Mouse (Mus musculus) liver, embryonic 11.5 days (tissue): ENCODE data around the gene Mst1r. TPM values are rescaled to one million over a fixed set of nuclear protein-coding genes. Genes with fewer than 3 reads are reported as not detected.

Experiments
- ATAC-seq: fragments of 200-750 bp; cut with Nextera tagmentation; replicated peaks from 2 replicates; pipeline ENCODE4 v1.8.0; 2017; ENCODE audit warnings: moderate number of reproducible peaks, mild to moderate bottlenecking, moderate TSS enrichment, moderate library complexity; ENCODE audit not compliant: low FRiP score
- DNase-seq: peaks from one replicate; pipeline ENCODE4 v3.0.0-alpha.2; 2017; ENCODE audit warnings: low spot score
- H3K27ac ChIP-seq: fragments of 300-500 bp; sonication (generic); 2 replicates; pipeline ENCODE4 v1.5.1; 2014; ENCODE audit warnings: mild to moderate bottlenecking, low read depth, low read length, control low read depth
- H3K27me3 ChIP-seq: fragments of 300-500 bp; sonication (generic); replicated peaks from 2 replicates; pipeline ENCODE4 v1.6.1; 2014; ENCODE audit warnings: low read length, mixed read lengths; ENCODE audit not compliant: control insufficient read depth, insufficient read depth
- H3K36me3 ChIP-seq: fragments of 300-500 bp; sonication (generic); 2 replicates; pipeline ENCODE4 v1.6.1; 2014; ENCODE audit warnings: mild to moderate bottlenecking, low read length, moderate library complexity, mixed read lengths; ENCODE audit not compliant: control insufficient read depth, insufficient read depth
- H3K4me1 ChIP-seq: fragments of 300-500 bp; sonication (generic); replicated peaks from 2 replicates; pipeline ENCODE4 v1.6.1; 2014; ENCODE audit warnings: low read length, mixed read lengths; ENCODE audit not compliant: control insufficient read depth, insufficient read depth
- H3K4me2 ChIP-seq: fragments of 300-500 bp; sonication (generic); 2 replicates; pipeline ENCODE4 v1.6.1; 2014; ENCODE audit warnings: mild to moderate bottlenecking, control low read depth, moderate library complexity
- H3K4me3 ChIP-seq: fragments of 300-500 bp; sonication (generic); 2 replicates; pipeline ENCODE4 v1.5.1; 2014; ENCODE audit warnings: low read depth, low read length, control low read depth
- H3K9ac ChIP-seq: fragments of 300-500 bp; sonication (generic); 2 replicates; pipeline ENCODE4 v1.6.1; 2014; ENCODE audit warnings: low read depth, low read length, control low read depth
- H3K9me3 ChIP-seq: fragments of 300-500 bp; sonication (generic); 2 replicates; pipeline ENCODE4 v1.6.1; 2016; ENCODE audit warnings: low read length, inconsistent platforms, mixed read lengths; ENCODE audit not compliant: control insufficient read depth
- whole genome bisulfite sequencing: fragments of 180-500 bp; shearing (Covaris S2); extraction: QIAGEN DNeasy Blood & Tissue Kit; methylation state at CpG from one replicate; pipeline ENCODE4 v1.1.7; 2014; 5-methylcytosine and 5-hydroxymethylcytosine counted together
- polyA plus RNA-seq: library from polyadenylated mRNA; unstranded; fragments of >200 nt; fragmentation: Nextera tagmentation; extraction: Ambion mirVana; gene quantifications from 2 replicates; pipeline ENCODE4 v1.2.1, GENCODE M21; 2014

Mst1r gene
- polyA plus RNA-seq, 1 experiment from 2014 or later, result 1.3 TPM

DNA sequence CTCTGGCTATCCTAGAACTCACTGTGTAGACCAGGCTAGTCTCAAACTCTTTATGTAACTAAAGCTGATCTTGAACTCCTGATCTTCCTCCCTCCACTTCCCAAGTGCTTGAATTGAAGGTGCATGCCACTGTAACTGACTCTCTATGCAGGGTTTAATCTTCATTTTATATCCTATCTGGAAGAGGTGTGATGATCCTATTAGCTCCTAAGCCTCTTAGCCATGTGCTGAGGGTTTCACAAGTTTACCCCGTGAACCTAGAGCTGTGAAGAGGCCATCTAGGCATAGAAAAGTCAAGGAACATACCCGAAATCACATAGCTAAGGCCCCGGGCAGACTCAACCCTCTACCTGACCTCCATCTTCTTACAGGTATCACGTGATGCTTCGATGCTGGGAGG, 12.8 kb downstream of the Mst1r start:
- H3K4me1 ChIP-seq, result 0 out of 2 replicates have a peak, but pooled peaks cover 3% of the 10 kb centered on the region
- no peak for DNase-seq
- no peak overlapping the region for H3K27ac ChIP-seq
- H3K27me3 ChIP-seq, result peaks cover 3% of the 10 kb centered on the region
- no peak overlapping the region for H3K9ac ChIP-seq
- ATAC-seq, result no peak
- H3K4me2 ChIP-seq, result no peak overlapping the region
- H3K36me3 ChIP-seq, result no peaks in the 10 kb centered on the region
- H3K9me3 ChIP-seq, result no peaks in the 10 kb centered on the region
- no peak overlapping the region for H3K4me3 ChIP-seq
- 65% methylated on average over 5 of the region's 5 CpGs for WGBS

DNA sequence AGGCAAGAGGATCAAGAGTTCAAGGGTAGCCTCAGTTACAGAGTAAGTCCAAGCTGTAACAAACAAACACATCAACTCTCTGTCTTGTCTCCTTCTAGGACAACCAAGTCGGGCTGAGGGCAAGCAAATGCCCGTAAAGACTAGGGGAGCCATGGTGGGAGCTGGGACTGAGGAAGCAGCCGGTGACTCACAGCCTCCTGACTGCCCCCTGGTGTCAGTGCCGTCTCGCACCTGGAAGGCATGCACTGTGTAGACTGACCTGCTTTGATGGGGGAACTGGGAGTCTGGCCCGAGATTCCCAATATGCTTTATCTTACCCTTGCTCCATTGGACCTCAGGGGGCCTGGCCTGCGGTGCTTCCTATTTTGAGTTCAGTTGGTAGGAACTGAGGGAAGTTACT, 16.3 kb downstream of the Mst1r start:
- ATAC-seq, result peak; percentile 58; the same call in 1 of the 2 replicates
- Histone ChIP-seq H3K4me1 (0 out of 2 replicates have a peak, but pooled peaks cover 6% of the 10 kb centered on the region), H3K27me3 (peaks cover 3% of the 10 kb centered on the region)

DNA sequence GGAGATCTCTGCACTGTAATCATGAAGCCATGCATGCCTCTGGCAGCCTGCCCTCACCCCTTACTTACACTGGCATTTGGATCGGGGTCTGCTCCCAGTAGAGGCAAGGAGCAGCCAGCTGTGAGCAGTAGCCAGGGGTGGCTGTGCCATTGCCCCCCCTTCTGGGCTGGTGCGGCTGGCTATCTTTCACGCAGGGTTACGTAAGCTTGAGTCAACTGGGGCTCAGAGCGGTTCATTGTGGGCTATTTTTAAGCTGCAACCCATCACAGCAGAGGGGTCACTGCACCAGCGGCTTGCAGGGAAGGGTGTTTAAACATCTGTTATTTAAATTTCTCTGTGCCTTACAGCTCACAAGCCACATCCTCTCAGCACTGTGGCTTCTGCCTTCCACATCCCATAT, 17.3 kb downstream of the Mst1r start:
- no peak overlapping the region for H3K4me3 ChIP-seq
- no peak for ATAC-seq
- H3K9ac ChIP-seq, result no peak overlapping the region
- no peak overlapping the region for H3K27ac ChIP-seq
- H3K27me3 ChIP-seq, result peaks cover 3% of the 10 kb centered on the region
- 43% methylated on average over 6 of the region's 6 CpGs for WGBS
- no peaks in the 10 kb centered on the region for H3K9me3 ChIP-seq
- H3K4me1 ChIP-seq, result 0 out of 2 replicates have a peak, but pooled peaks cover 11% of the 10 kb centered on the region
- no peaks in the 10 kb centered on the region for H3K36me3 ChIP-seq
- no peak for DNase-seq
- no peak overlapping the region for H3K4me2 ChIP-seq

More for the DNA sequence above, 16.3 kb downstream of the Mst1r start:
- Histone ChIP-seq H3K9me3 (no peaks in the 10 kb centered on the region), H3K36me3 (no peaks in the 10 kb centered on the region), H3K4me2 (no peak overlapping the region), H3K27ac (no peak overlapping the region), H3K9ac (no peak overlapping the region), H3K4me3 (no peak overlapping the region)
- WGBS, result 32% methylated on average over 7 of the region's 7 CpGs
- no peak for DNase-seq

DNA sequence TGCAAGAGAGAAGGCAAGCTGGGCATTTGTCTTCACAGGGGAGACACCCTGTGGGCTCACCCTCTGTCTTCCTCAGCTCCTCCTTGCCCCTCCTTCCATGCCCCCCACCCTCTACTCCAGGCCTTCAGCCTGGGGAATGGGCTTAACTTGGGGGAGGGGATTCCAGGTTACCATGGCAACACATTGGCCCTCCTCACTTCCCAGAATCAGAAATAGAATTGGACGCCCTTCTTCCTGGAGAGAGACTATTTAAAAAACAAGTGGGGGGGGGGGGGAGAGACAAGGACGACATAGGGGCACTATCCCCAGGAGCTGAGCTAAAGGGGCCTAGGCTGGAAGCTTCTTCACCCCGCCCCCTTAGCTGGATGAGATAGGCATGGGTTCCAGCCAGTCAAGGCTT, 18.6 kb downstream of the Mst1r start:
- ATAC-seq, result no peak
- Histone ChIP-seq H3K4me1 (0 out of 2 replicates have a peak, but pooled peaks cover 11% of the 10 kb centered on the region), H3K4me2 (no peak overlapping the region), H3K27ac (no peak overlapping the region), H3K27me3 (peaks cover 3% of the 10 kb centered on the region), H3K9ac (no peak overlapping the region), H3K9me3 (no peaks in the 10 kb centered on the region), H3K4me3 (no peak overlapping the region), H3K36me3 (no peaks in the 10 kb centered on the region)
- no peak for DNase-seq
- 34% methylated on average over 3 of the region's 3 CpGs for WGBS

DNA sequence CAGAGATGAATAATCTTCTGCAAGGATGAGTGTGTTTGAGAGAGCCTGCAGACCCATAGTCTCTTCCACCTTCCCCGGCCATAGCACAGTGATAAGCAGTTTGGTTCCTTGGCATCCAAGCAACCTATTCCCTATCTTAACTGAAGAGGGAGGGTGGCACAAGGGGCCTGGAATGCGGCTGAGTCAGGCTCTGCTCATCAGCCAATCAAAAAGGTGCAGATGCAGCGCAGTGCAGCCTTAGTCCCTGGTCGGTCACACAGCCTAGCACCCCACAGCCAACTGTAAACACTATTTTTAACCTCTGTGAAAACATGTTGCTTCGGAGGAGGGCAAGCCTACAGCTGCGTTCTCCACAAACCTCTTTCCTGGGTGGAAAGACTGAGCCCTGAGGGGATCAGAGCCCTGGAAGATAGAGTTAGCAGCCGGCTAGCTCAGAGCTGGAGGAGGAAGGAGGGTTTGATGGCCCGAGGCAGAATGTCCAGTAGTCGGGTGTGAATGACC, 20.3 kb downstream of the Mst1r start:
- no peak overlapping the region for H3K4me3 ChIP-seq
- no peaks in the 10 kb centered on the region for H3K9me3 ChIP-seq
- H3K36me3 ChIP-seq, result no peaks in the 10 kb centered on the region
- H3K27ac ChIP-seq, result no peak overlapping the region
- no peak for DNase-seq
- WGBS, result 39% methylated on average over 9 of the region's 9 CpGs
- ATAC-seq, result no peak
- H3K4me1 ChIP-seq, result 0 out of 2 replicates have a peak, but pooled peaks cover 11% of the 10 kb centered on the region
- no peak overlapping the region for H3K4me2 ChIP-seq
- peaks cover 3% of the 10 kb centered on the region for H3K27me3 ChIP-seq
- H3K9ac ChIP-seq, result no peak overlapping the region

DNA sequence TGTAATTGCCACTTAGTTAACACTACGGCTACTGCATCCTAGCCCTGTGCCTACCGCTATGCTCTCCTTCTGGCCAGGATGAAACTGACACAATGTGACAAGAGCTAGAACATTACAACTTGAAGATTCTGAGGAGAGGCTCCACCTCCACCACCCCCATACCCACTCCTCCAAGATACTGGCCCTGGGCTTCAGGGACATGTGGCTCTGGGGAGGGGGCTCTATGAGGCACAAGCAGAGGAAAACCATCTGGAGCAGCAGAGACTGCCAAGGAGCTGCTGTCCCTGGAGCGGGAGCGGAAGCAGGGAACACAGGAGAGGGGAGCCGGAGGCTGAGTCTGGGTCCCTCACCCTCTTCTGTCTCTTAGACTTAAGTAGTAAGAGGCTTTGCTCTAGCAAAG, 21.1 kb downstream of the Mst1r start:
- H3K4me3 ChIP-seq, result no peak overlapping the region
- DNase-seq (no peak), ATAC-seq (no peak)
- H3K4me2 ChIP-seq, result no peak overlapping the region
- no peak overlapping the region for H3K27ac ChIP-seq
- no peaks in the 10 kb centered on the region for H3K36me3 ChIP-seq
- H3K9ac ChIP-seq, result no peak overlapping the region
- 0 out of 2 replicates have a peak, but pooled peaks cover 11% of the 10 kb centered on the region for H3K4me1 ChIP-seq
- WGBS, result 67% methylated on average over 5 of the region's 5 CpGs
- H3K9me3 ChIP-seq, result no peaks in the 10 kb centered on the region
- peaks cover 3% of the 10 kb centered on the region for H3K27me3 ChIP-seq

DNA sequence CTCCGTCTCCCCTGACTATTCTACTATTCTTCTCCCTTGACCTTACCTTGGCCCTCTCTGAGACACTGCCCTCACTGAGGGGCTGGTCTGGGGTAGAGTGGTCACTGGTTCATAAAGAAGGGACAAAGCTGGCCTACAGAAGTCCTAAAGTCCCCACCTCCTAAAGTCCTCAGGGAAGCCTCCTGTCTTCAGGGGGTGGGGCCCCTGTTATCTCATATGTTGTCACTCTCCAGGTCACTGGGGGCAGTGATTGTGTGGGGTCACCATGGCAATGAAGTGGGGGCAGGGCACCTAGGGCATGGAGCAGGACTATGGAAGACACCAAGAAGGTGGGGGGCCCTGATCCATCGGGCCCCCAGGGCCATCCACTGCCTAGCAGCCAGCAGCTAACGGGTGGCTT, 21.5 kb downstream of the Mst1r start, which contains the start of gene Actl11:
Gene Actl11, plus strand, starts transcription at position 301 of the 400 bp plus-strand sequence.
- no peak for ATAC-seq
- no peaks in the 10 kb centered on the region for H3K9me3 ChIP-seq
- peaks cover 3% of the 10 kb centered on the region for H3K27me3 ChIP-seq
- H3K9ac ChIP-seq, result no peak within 1 kb of the TSS
- WGBS, result 68% methylated on average over 3 of the region's 3 CpGs
- H3K27ac ChIP-seq, result no peak within 1 kb of the TSS
- no peaks in the 10 kb centered on the region for H3K36me3 ChIP-seq
- H3K4me1 ChIP-seq, result 0 out of 2 replicates have a peak, but pooled peaks cover 11% of the 10 kb centered on the region
- no peak for DNase-seq
- no peak within 1 kb of the TSS for H3K4me3 ChIP-seq
- H3K4me2 ChIP-seq, result no peak within 1 kb of the TSS

DNA sequence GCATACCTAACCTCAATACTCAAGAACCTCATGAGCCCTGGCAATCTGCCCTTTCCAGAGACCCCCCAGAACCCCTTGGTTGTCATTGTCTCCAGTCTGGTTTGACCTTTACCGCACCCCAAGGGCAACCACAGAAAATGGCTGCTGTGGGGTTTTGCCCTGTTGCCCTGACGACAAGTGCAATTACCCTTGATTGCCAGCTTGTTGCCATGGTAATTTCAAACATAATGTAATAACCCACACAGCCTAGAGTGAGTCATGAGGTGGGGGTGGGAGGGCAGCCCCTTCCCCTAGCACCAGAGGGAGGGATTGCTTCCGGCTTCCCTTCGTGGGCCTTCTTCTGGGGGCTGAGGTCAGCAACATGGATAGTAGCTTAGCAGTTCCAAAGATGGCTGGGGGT, 25.5 kb downstream of the Mst1r start:
- Histone ChIP-seq H3K27me3 (peaks cover 31% of the 10 kb centered on the region), H3K9me3 (no peaks in the 10 kb centered on the region), H3K4me1 (peaks cover 16% of the 10 kb centered on the region), H3K4me3 (no peak overlapping the region), H3K27ac (no peak overlapping the region), H3K36me3 (no peaks in the 10 kb centered on the region), H3K9ac (no peak overlapping the region), H3K4me2 (no peak overlapping the region)
- DNase-seq (no peak), ATAC-seq (no peak)
- 73% methylated on average over 4 of the region's 4 CpGs for WGBS

DNA sequence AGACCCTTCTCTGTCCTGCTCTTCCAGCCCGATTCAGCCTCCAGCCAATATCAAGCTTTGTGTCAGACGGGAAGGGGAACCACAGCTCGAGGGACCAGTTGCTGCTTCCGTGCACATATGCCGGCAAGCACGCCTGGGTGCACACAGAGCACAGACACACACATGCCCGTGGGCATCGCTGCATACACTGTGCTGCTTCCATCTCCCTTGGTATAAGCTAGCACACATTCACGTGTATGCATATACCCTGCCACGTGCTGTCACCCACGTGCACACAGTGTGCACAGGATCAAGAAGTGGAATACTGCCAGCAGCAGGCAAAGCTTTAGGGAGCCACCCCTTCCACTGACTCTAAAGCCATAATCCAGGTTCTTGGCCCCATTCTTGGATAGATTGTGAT, 27.5 kb downstream of the Mst1r start:
- no peak overlapping the region for H3K27ac ChIP-seq
- ATAC-seq (no peak), DNase-seq (no peak)
- H3K4me2 ChIP-seq, result no peak overlapping the region
- no peaks in the 10 kb centered on the region for H3K36me3 ChIP-seq
- no peak overlapping the region for H3K4me3 ChIP-seq
- no peaks in the 10 kb centered on the region for H3K9me3 ChIP-seq
- 83% methylated on average over 11 of the region's 11 CpGs for WGBS
- no peak overlapping the region for H3K9ac ChIP-seq
- peaks cover 8% of the 10 kb centered on the region for H3K4me1 ChIP-seq
- peaks cover 41% of the 10 kb centered on the region for H3K27me3 ChIP-seq
